Mouse (Mus musculus) CH12.LX (cell line): ENCODE data around the gene Hist1h4h. TPM values are rescaled to one million over a fixed set of nuclear protein-coding genes. Genes with fewer than 3 reads are reported as not detected.

Source experiments
- DNase-seq: peaks from one replicate; pipeline ENCODE4 v3.0.0-alpha.2; 2013; ENCODE audit errors: extremely low read depth
- H3K27ac ChIP-seq: 2 replicates; pipeline ENCODE4 v1.5.1; 2012; ENCODE audit warnings: low read depth, mild to moderate bottlenecking, control low read depth, moderate library complexity; ENCODE audit not compliant: insufficient read depth
- H3K27me3 ChIP-seq: replicated peaks from 2 replicates; pipeline ENCODE3; 2012; ENCODE audit warnings: inconsistent platforms
- H3K36me3 ChIP-seq, 2 experiments: replicated peaks in 1 of 2; 2 replicates each; pipeline versions ENCODE3 to v1.6.1; 2012; ENCODE audit warnings: inconsistent platforms in 1 of 2, low read length in 1 of 2, mild to moderate bottlenecking in 1 of 2, mixed read lengths in 1 of 2, moderate library complexity in 1 of 2; ENCODE audit not compliant: control insufficient read depth in 1 of 2, insufficient read depth in 1 of 2
- H3K4me1 ChIP-seq, 2 experiments: 2 replicates each; pipeline ENCODE4 v1.6.1; 2012; ENCODE audit warnings: inconsistent platforms in 1 of 2, moderate library complexity in 1 of 2; ENCODE audit not compliant: insufficient read depth in 2 of 2, control insufficient read depth in 1 of 2
- H3K4me2 ChIP-seq: 2 replicates; pipeline ENCODE4 v1.6.1; 2012; ENCODE audit warnings: low read depth, mild to moderate bottlenecking, control low read depth; ENCODE audit not compliant: poor library complexity, insufficient read depth, severe bottlenecking
- H3K4me3 ChIP-seq, 3 experiments: fragments of 150-350 bp in 1 of 3; sonication (generic) in 1 of 3; replicated peaks in 1 of 3; 2 replicates each; pipeline versions ENCODE3 to v1.5.1; 2011 to 2012; ENCODE audit warnings: low read depth in 2 of 3, low read length in 2 of 3, mild to moderate bottlenecking in 2 of 3, moderate library complexity in 2 of 3, control low read depth in 1 of 3, improper control_type of control experiment in 1 of 3, inconsistent platforms in 1 of 3, mixed read lengths in 1 of 3; ENCODE audit not compliant: poor library complexity in 1 of 3
- H3K79me2 ChIP-seq: replicated peaks from 2 replicates; pipeline ENCODE4 v1.6.1; 2012; ENCODE audit warnings: mild to moderate bottlenecking, moderate library complexity; ENCODE audit not compliant: control insufficient read depth, poor library complexity, insufficient read depth, severe bottlenecking; ENCODE audit errors: extremely low read depth
- H3K9ac ChIP-seq: 2 replicates; pipeline ENCODE4 v1.6.1; 2012; ENCODE audit warnings: low read depth, mild to moderate bottlenecking, control low read depth, moderate library complexity; ENCODE audit not compliant: insufficient read depth
- H3K9me3 ChIP-seq: replicated peaks from 2 replicates; pipeline ENCODE3; 2012; ENCODE audit warnings: low read length, inconsistent platforms, mixed read lengths
- CHD1 ChIP-seq: IDR thresholded peaks from 2 replicates; pipeline ENCODE4 v1.6.1; 2012; ENCODE audit warnings: low read depth, low read length, improper control_type of control experiment, inconsistent platforms
- CHD2 ChIP-seq: IDR thresholded peaks from 2 replicates; pipeline ENCODE4 v1.6.1; 2011; ENCODE audit warnings: low read length, improper control_type of control experiment
- EP300 ChIP-seq: IDR thresholded peaks from 2 replicates; pipeline ENCODE4 v1.6.1; 2011; ENCODE audit warnings: low read length, improper control_type of control experiment
- GABPA ChIP-seq: IDR thresholded peaks from 2 replicates; pipeline ENCODE4 v1.6.1; 2012; ENCODE audit warnings: low read depth, low read length, improper control_type of control experiment, inconsistent platforms; ENCODE audit not compliant: insufficient replicate concordance
- HCFC1 ChIP-seq: IDR thresholded peaks from 2 replicates; pipeline ENCODE4 v1.6.1; 2012; ENCODE audit warnings: low read depth, mild to moderate bottlenecking, inconsistent platforms, low read length, improper control_type of control experiment
- MXI1 ChIP-seq: IDR thresholded peaks from 2 replicates; pipeline ENCODE4 v1.6.1; 2011; ENCODE audit warnings: mild to moderate bottlenecking, low read depth, low read length, improper control_type of control experiment
- SMC3 ChIP-seq: IDR thresholded peaks from 2 replicates; pipeline ENCODE4 v1.6.1; 2011; ENCODE audit warnings: low read depth, low read length, improper control_type of control experiment
- UBTF ChIP-seq: IDR thresholded peaks from 2 replicates; pipeline ENCODE4 v1.6.1; 2012; ENCODE audit warnings: low read depth, mild to moderate bottlenecking, inconsistent platforms, low read length, improper control_type of control experiment, moderate library complexity
- USF2 ChIP-seq: conservative IDR thresholded peaks from 2 replicates; pipeline ENCODE4 v1.6.1; 2011; ENCODE audit warnings: low read depth, low read length, improper control_type of control experiment
- ZNF384 ChIP-seq: IDR thresholded peaks from 2 replicates; pipeline ENCODE4 v1.6.1; 2012; ENCODE audit warnings: low read depth, low read length, improper control_type of control experiment, inconsistent platforms
- dilution Hi-C: fragments of 300-500 bp; cut with MboI; formaldehyde crosslinking; loops from 2 replicates; pipeline ENCODE4 v1.14.3; 2020; ENCODE audit warnings: low sequenced_read_pairs; ENCODE audit not compliant: extremely low pct_unique_long_range_greater_than_20kb, extremely low pct_ligation_motif_present
- in situ Hi-C: fragments of 300-500 bp; cut with MboI; formaldehyde crosslinking; loops from 3 replicates; pipeline ENCODE4 v1.14.3; 2019; ENCODE audit warnings: low sequenced_read_pairs, low pct_ligation_motif_present, low pct_unique_long_range_greater_than_20kb, mixed read lengths
- polyA plus RNA-seq: library from polyadenylated mRNA; unstranded; fragments of >175 nt; gene quantifications from 2 replicates; pipeline ENCODE4 v1.2.1, GENCODE M21; 2012; ENCODE audit warnings: low read depth; ENCODE audit not compliant: insufficient read length
- total RNA-seq, 2 experiments: library from RNA; depleted of rRNA; stranded (reverse); fragments of 300-350 nt in 1 of 2; fragments of >200 nt in 1 of 2; gene quantifications; 2 replicates each; pipeline ENCODE4 v1.2.3; 2012 to 2014

Gene Hist1h4h
- total and polyA plus RNA-seq, 3 experiments: 5.5 to 4,957 (median 19.4) TPM

- DNase-seq: no peak
Measured at GRCm38 (mm10) chr13:23551931-23552914, 21.4 kb downstream of the Hist1h4h start.

DNA sequence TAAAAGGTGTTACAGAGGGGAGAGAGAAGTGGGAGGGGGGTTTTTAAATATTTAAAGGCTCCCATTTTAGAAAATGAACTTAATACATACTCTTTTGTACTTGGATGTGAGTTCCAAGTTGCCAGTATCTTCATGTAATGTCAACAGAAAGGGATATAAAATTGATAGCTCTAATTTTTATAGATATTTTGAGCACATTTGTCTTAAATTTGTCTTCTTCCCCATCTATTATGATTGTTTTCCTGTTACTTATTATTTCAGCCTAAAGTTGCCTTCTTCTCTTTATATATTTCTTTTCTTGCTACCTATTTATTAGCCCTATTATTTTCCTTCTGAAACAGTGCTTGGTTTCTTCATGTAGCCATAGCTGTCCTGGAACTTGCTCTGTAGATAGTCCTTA lies 22.1 kb downstream of the Hist1h4h start, which contains the start of gene Hist1h1d:
Gene Hist1h1d, plus strand, starts transcription at position 301 of the 400 bp plus-strand sequence.
- in situ Hi-C loops: loop anchor here (25.0 kb wide), 1 partner anchor 1816 kb away; the partner anchor contains the start of gene Hist1h4j
- Histone ChIP-seq H3K27ac (peak within 1 kb of the TSS; percentile 75), H3K79me2 (no peaks in the 10 kb centered on the region), H3K36me3 (no peaks in the 10 kb centered on the region), H3K9ac (peak within 1 kb of the TSS; percentile 65; the same call in 1 of the 2 replicates), H3K4me3 (no peak within 1 kb of the TSS), H3K27me3 (no peaks in the 10 kb centered on the region), H3K4me1 (peaks cover 4 to 28% of the 10 kb centered on the region in 2 experiments; a peak in 3 of 4 replicates), H3K9me3 (no peaks in the 10 kb centered on the region), H3K4me2 (peak within 1 kb of the TSS; percentile 22; the same call in 1 of the 2 replicates)
- DNase-seq: no peak
- dilution Hi-C loops: no loop called here
- TF ChIP-seq CHD1: no peak
- TF ChIP-seq SMC3: no peak
- TF ChIP-seq USF2: no peak

More at GRCm38 (mm10) chr13:23551931-23552914, 21.4 kb downstream of the Hist1h4h start:
- Histone ChIP-seq H3K27me3 (no peaks in the 10 kb centered on the region), H3K4me3 (peak overlapping the region in 1 of 3 experiments; percentile 5), H3K27ac (peak overlapping the region; percentile 98), H3K79me2 (no peaks in the 10 kb centered on the region), H3K4me1 (peaks cover 4 to 25% of the 10 kb centered on the region in 2 experiments; a peak in 3 of 4 replicates), H3K9ac (peak overlapping the region; percentile 65), H3K36me3 (no peaks in the 10 kb centered on the region), H3K9me3 (no peaks in the 10 kb centered on the region), H3K4me2 (peak overlapping the region; percentile 51)
- TF ChIP-seq MXI1 (no peak), ZNF384 (peak; percentile 91), CHD2 (no peak), EP300 (peak; percentile 36; the same call in 1 of the 2 replicates)
- dilution Hi-C loops: no loop called here
- in situ Hi-C loops: loop anchor here (25.0 kb wide), 1 partner anchor 1815 kb away; the partner anchor contains the start of gene Hist1h4j

DNA sequence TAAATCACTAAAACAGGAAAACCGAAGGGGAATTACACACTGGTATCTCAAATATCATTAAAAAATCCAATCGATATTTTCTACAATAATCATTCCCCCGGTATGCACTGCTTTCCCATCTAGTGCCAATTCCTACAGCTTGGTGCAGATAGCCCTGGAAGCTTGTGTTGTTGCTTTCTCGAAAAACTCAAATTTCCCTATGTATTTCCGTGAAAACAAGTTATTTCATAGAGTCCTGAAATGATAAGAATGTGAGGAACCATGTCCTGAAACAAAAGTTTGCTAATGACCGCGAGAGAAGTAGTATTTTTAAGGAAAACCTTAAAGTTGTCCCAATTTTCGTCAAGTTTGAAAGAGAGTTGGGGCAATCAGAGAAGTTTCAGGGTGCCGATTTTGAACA lies 23.5 kb downstream of the Hist1h4h start:
- no peak for DNase-seq
- no peak for TF ChIP-seq EP300
- TF ChIP-seq SMC3: no peak
- no peak for TF ChIP-seq UBTF
- no peak for TF ChIP-seq CHD2
- TF ChIP-seq HCFC1: no peak
- no peak for TF ChIP-seq CHD1
- TF ChIP-seq GABPA: no peak
- Histone ChIP-seq H3K4me2 (peak overlapping the region; percentile 65), H3K36me3 (no peaks in the 10 kb centered on the region), H3K27ac (peak overlapping the region; percentile 52; the same call in 1 of the 2 replicates), H3K4me3 (no peak overlapping the region), H3K79me2 (no peaks in the 10 kb centered on the region), H3K4me1 (peaks cover 4 to 28% of the 10 kb centered on the region in 2 experiments; a peak in 3 of 4 replicates), H3K9me3 (no peaks in the 10 kb centered on the region), H3K27me3 (no peaks in the 10 kb centered on the region), H3K9ac (peak overlapping the region; percentile 73)
- dilution Hi-C loops (no loop called here), in situ Hi-C loops (loop anchor here (25.0 kb wide), 1 partner anchor 1817 kb away; the partner anchor contains the start of gene Hist1h4j)
